Mouse (Mus musculus) CH12.LX (cell line): ENCODE measurements around the gene Rgs11. TPM values are rescaled to one million over a fixed set of nuclear protein-coding genes. Genes with fewer than 3 reads are reported as not detected.
A peak's percentile ranks its signal among the peaks of the same experiment; 100 is the strongest.

Source experiments
- DNase-seq: peaks from one replicate; pipeline ENCODE4 v3.0.0-alpha.2; 2013; ENCODE audit errors: extremely low read depth
- H3K27ac ChIP-seq: 2 replicates; pipeline ENCODE4 v1.5.1; 2012; ENCODE audit warnings: low read depth, mild to moderate bottlenecking, control low read depth, moderate library complexity; ENCODE audit not compliant: insufficient read depth
- H3K27me3 ChIP-seq: replicated peaks from 2 replicates; pipeline ENCODE3; 2012; ENCODE audit warnings: inconsistent platforms
- H3K36me3 ChIP-seq, 2 experiments: replicated peaks in 1 of 2; 2 replicates each; pipeline versions ENCODE3 to v1.6.1; 2012; ENCODE audit warnings: inconsistent platforms in 1 of 2, low read length in 1 of 2, mild to moderate bottlenecking in 1 of 2, mixed read lengths in 1 of 2, moderate library complexity in 1 of 2; ENCODE audit not compliant: control insufficient read depth in 1 of 2, insufficient read depth in 1 of 2
- H3K4me1 ChIP-seq, 2 experiments: 2 replicates each; pipeline ENCODE4 v1.6.1; 2012; ENCODE audit warnings: inconsistent platforms in 1 of 2, moderate library complexity in 1 of 2; ENCODE audit not compliant: insufficient read depth in 2 of 2, control insufficient read depth in 1 of 2
- H3K4me2 ChIP-seq: 2 replicates; pipeline ENCODE4 v1.6.1; 2012; ENCODE audit warnings: low read depth, mild to moderate bottlenecking, control low read depth; ENCODE audit not compliant: poor library complexity, insufficient read depth, severe bottlenecking
- H3K4me3 ChIP-seq, 3 experiments: fragments of 150-350 bp in 1 of 3; sonication (generic) in 1 of 3; replicated peaks in 1 of 3; 2 replicates each; pipeline versions ENCODE3 to v1.5.1; 2011 to 2012; ENCODE audit warnings: low read depth in 2 of 3, low read length in 2 of 3, mild to moderate bottlenecking in 2 of 3, moderate library complexity in 2 of 3, control low read depth in 1 of 3, improper control_type of control experiment in 1 of 3, inconsistent platforms in 1 of 3, mixed read lengths in 1 of 3; ENCODE audit not compliant: poor library complexity in 1 of 3
- H3K79me2 ChIP-seq: replicated peaks from 2 replicates; pipeline ENCODE4 v1.6.1; 2012; ENCODE audit warnings: mild to moderate bottlenecking, moderate library complexity; ENCODE audit not compliant: control insufficient read depth, poor library complexity, insufficient read depth, severe bottlenecking; ENCODE audit errors: extremely low read depth
- H3K9ac ChIP-seq: 2 replicates; pipeline ENCODE4 v1.6.1; 2012; ENCODE audit warnings: low read depth, mild to moderate bottlenecking, control low read depth, moderate library complexity; ENCODE audit not compliant: insufficient read depth
- H3K9me3 ChIP-seq: replicated peaks from 2 replicates; pipeline ENCODE3; 2012; ENCODE audit warnings: low read length, inconsistent platforms, mixed read lengths
- BHLHE40 ChIP-seq: IDR thresholded peaks from 2 replicates; pipeline ENCODE4 v1.6.1; 2011; ENCODE audit warnings: mild to moderate bottlenecking, low read depth, low read length, improper control_type of control experiment
- CHD1 ChIP-seq: IDR thresholded peaks from 2 replicates; pipeline ENCODE4 v1.6.1; 2012; ENCODE audit warnings: low read depth, low read length, improper control_type of control experiment, inconsistent platforms
- ELF1 ChIP-seq: IDR thresholded peaks from 2 replicates; pipeline ENCODE4 v1.6.1; 2014; ENCODE audit warnings: low read depth, mild to moderate bottlenecking, inconsistent platforms, low read length, improper control_type of control experiment
- EP300 ChIP-seq: IDR thresholded peaks from 2 replicates; pipeline ENCODE4 v1.6.1; 2011; ENCODE audit warnings: low read length, improper control_type of control experiment
- GABPA ChIP-seq: IDR thresholded peaks from 2 replicates; pipeline ENCODE4 v1.6.1; 2012; ENCODE audit warnings: low read depth, low read length, improper control_type of control experiment, inconsistent platforms; ENCODE audit not compliant: insufficient replicate concordance
- IRF4 ChIP-seq: IDR thresholded peaks from 2 replicates; pipeline ENCODE4 v1.6.1; 2014; ENCODE audit warnings: low read depth, mild to moderate bottlenecking, inconsistent platforms, low read length, improper control_type of control experiment
- JUN ChIP-seq: IDR thresholded peaks from 2 replicates; pipeline ENCODE4 v1.6.1; 2011; ENCODE audit warnings: low read depth, mild to moderate bottlenecking, low read length, improper control_type of control experiment, moderate library complexity; ENCODE audit not compliant: insufficient read depth
- JUND ChIP-seq: conservative IDR thresholded peaks from 2 replicates; pipeline ENCODE4 v1.6.1; 2011; ENCODE audit warnings: low read depth, low read length, improper control_type of control experiment
- KAT2A ChIP-seq: IDR thresholded peaks from 2 replicates; pipeline ENCODE4 v1.6.1; 2012; ENCODE audit warnings: low read length, improper control_type of control experiment, inconsistent platforms; ENCODE audit not compliant: insufficient replicate concordance
- MAFK ChIP-seq: IDR thresholded peaks from 2 replicates; pipeline ENCODE4 v1.6.1; 2011; ENCODE audit warnings: low read length, improper control_type of control experiment; ENCODE audit not compliant: insufficient replicate concordance
- MAX ChIP-seq: IDR thresholded peaks from 2 replicates; pipeline ENCODE4 v1.6.1; 2011; ENCODE audit warnings: low read length, improper control_type of control experiment
- MAZ ChIP-seq: IDR thresholded peaks from 2 replicates; pipeline ENCODE4 v1.6.1; 2012; ENCODE audit warnings: low read depth, mild to moderate bottlenecking, inconsistent platforms, low read length, improper control_type of control experiment, moderate library complexity
- MEF2A ChIP-seq: IDR thresholded peaks from 2 replicates; pipeline ENCODE4 v1.6.1; 2014; ENCODE audit warnings: low read depth, mild to moderate bottlenecking, inconsistent platforms, low read length, improper control_type of control experiment, borderline replicate concordance
- MYC ChIP-seq: IDR thresholded peaks from 2 replicates; pipeline ENCODE4 v1.6.1; 2011; ENCODE audit warnings: low read depth, mild to moderate bottlenecking, improper control_type of control experiment, low read length
- NRF1 ChIP-seq: IDR thresholded peaks from 2 replicates; pipeline ENCODE4 v1.6.1; 2014; ENCODE audit warnings: low read depth, mild to moderate bottlenecking, inconsistent platforms, low read length, improper control_type of control experiment, moderate library complexity
- POLR2A ChIP-seq: IDR thresholded peaks from 2 replicates; pipeline ENCODE4 v1.6.1; 2011; ENCODE audit warnings: low read depth, mild to moderate bottlenecking, improper control_type of control experiment, low read length
- RAD21 ChIP-seq: IDR thresholded peaks from 2 replicates; pipeline ENCODE4 v1.6.1; 2011; ENCODE audit warnings: low read depth, mild to moderate bottlenecking, low read length, improper control_type of control experiment, moderate library complexity
- RCOR1 ChIP-seq: conservative IDR thresholded peaks from 2 replicates; pipeline ENCODE4 v1.6.1; 2012; ENCODE audit warnings: low read depth, mild to moderate bottlenecking, inconsistent platforms, low read length, improper control_type of control experiment
- SMC3 ChIP-seq: IDR thresholded peaks from 2 replicates; pipeline ENCODE4 v1.6.1; 2011; ENCODE audit warnings: low read depth, low read length, improper control_type of control experiment
- TBP ChIP-seq: conservative IDR thresholded peaks from 2 replicates; pipeline ENCODE4 v1.6.1; 2011; ENCODE audit warnings: low read depth, low read length, improper control_type of control experiment
- TCF12 ChIP-seq: IDR thresholded peaks from 2 replicates; pipeline ENCODE4 v1.6.1; 2014; ENCODE audit warnings: low read depth, mild to moderate bottlenecking, inconsistent platforms, low read length, improper control_type of control experiment
- UBTF ChIP-seq: IDR thresholded peaks from 2 replicates; pipeline ENCODE4 v1.6.1; 2012; ENCODE audit warnings: low read depth, mild to moderate bottlenecking, inconsistent platforms, low read length, improper control_type of control experiment, moderate library complexity
- USF2 ChIP-seq: conservative IDR thresholded peaks from 2 replicates; pipeline ENCODE4 v1.6.1; 2011; ENCODE audit warnings: low read depth, low read length, improper control_type of control experiment
- ZNF384 ChIP-seq: IDR thresholded peaks from 2 replicates; pipeline ENCODE4 v1.6.1; 2012; ENCODE audit warnings: low read depth, low read length, improper control_type of control experiment, inconsistent platforms
- dilution Hi-C: fragments of 300-500 bp; cut with MboI; formaldehyde crosslinking; loops from 2 replicates; pipeline ENCODE4 v1.14.3; 2020; ENCODE audit warnings: low sequenced_read_pairs; ENCODE audit not compliant: extremely low pct_unique_long_range_greater_than_20kb, extremely low pct_ligation_motif_present
- in situ Hi-C: fragments of 300-500 bp; cut with MboI; formaldehyde crosslinking; loops from 3 replicates; pipeline ENCODE4 v1.14.3; 2019; ENCODE audit warnings: low sequenced_read_pairs, low pct_ligation_motif_present, low pct_unique_long_range_greater_than_20kb, mixed read lengths
- polyA plus RNA-seq: library from polyadenylated mRNA; unstranded; fragments of >175 nt; gene quantifications from 2 replicates; pipeline ENCODE4 v1.2.1, GENCODE M21; 2012; ENCODE audit warnings: low read depth; ENCODE audit not compliant: insufficient read length
- total RNA-seq, 2 experiments: library from RNA; depleted of rRNA; stranded (reverse); fragments of 300-350 nt in 1 of 2; fragments of >200 nt in 1 of 2; gene quantifications; 2 replicates each; pipeline ENCODE4 v1.2.3; 2012 to 2014

The Rgs11 gene
- total and polyA plus RNA-seq, 3 experiments = 0.13 to 8.1 (median 0.40) TPM

DNA sequence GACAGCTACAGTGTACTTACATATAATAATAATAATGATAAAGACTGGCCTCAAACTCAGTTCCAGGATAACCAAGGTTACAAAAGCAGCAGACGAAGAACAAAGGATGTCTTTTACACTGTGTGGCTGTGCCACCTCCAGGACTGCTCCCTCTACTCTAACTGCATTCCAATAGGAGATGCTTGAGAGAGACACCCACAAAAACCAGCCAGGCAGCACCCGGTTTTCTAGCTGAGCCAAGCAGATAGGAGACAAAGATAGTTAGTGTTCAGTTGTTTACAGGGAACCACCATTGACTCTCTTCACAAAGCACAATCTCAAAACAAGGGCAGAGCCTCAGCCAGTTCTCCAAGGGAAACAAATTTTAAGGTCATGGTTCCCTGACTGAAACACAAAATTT lies 36.8 kb downstream of the Rgs11 start:
- no peak overlapping the region for H3K27ac ChIP-seq
- no peak for DNase-seq
- H3K9me3 ChIP-seq = no peaks in the 10 kb centered on the region
- no peaks in the 10 kb centered on the region for H3K79me2 ChIP-seq
- H3K4me2 ChIP-seq = no peak overlapping the region
- dilution Hi-C loops = no loop called here
- H3K4me1 ChIP-seq = peaks cover 0 to 22% of the 10 kb centered on the region in 2 experiments
- H3K27me3 ChIP-seq = no peaks in the 10 kb centered on the region
- TF ChIP-seq EP300 = no peak
- TF ChIP-seq RAD21 = no peak
- TF ChIP-seq USF2 = no peak
- no peak for TF ChIP-seq ELF1
- no peak for TF ChIP-seq RCOR1
- no peak for TF ChIP-seq CHD1
- TF ChIP-seq MAFK = no peak
- no peak for TF ChIP-seq TCF12
- TF ChIP-seq TBP = no peak
- no peak for TF ChIP-seq ZNF384
- TF ChIP-seq UBTF = no peak
- no peak for TF ChIP-seq SMC3
- no peak for TF ChIP-seq POLR2A
- no peak for TF ChIP-seq JUN
- TF ChIP-seq MEF2A = no peak
- TF ChIP-seq MAZ = no peak
- no peak for TF ChIP-seq MYC
- TF ChIP-seq NRF1 = no peak
- TF ChIP-seq MAX = no peak
- TF ChIP-seq, all 38 proteins: peak for 0
- in situ Hi-C loops = no loop called here
- no peak overlapping the region for H3K4me3 ChIP-seq
- no peak overlapping the region for H3K9ac ChIP-seq
- H3K36me3 ChIP-seq = no peaks in the 10 kb centered on the region

DNA sequence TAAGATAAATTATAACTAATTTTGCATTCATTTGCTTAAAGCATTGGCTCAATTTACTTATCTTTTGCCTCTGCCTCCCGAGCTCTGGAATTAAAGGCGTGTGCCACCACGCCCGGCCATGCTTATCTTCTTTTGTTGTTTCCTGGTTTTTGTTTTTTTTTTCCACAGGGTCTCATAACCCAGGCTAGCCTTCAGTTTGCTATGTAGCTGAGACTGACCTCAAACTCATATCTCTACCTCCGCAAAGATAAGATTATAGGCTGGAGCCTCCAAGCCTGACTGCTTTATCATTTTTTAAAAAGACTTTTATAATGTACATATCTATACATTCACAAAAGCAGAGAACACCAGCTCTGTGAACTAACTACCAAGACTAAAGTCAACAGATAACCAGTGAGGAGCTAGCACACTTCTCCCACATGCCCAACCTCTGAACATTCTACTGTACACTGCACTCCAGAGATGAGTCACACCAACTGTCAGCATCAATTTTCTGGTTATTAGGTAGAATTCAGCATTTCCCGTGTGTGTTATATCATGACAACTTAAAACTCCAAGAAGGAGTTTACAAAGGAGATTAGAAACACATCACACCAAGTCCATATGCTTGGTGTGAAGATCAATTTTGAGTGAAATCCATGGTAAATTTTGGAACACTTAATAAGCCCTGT lies 37.5 kb downstream of the Rgs11 start:
- no peak overlapping the region for H3K9ac ChIP-seq
- peaks cover 3% of the 10 kb centered on the region for H3K9me3 ChIP-seq
- no peak overlapping the region for H3K27ac ChIP-seq
- no peaks in the 10 kb centered on the region for H3K79me2 ChIP-seq
- DNase-seq = no peak
- dilution Hi-C loops (no loop called here), in situ Hi-C loops (loop anchor here (5.0 kb wide), 1 partner anchor 48 kb away; no protein-coding TSS in a partner anchor)
- no peak for TF ChIP-seq SMC3
- TF ChIP-seq MAZ = no peak
- peak; percentile 67; the same call in 1 of the 2 replicates for TF ChIP-seq IRF4
- no peak for TF ChIP-seq TBP
- TF ChIP-seq BHLHE40 = peak; percentile 65
- TF ChIP-seq KAT2A = no peak
- TF ChIP-seq GABPA = no peak
- TF ChIP-seq USF2 = no peak
- peak; percentile 82 for TF ChIP-seq JUND
- no peak for TF ChIP-seq POLR2A
- TF ChIP-seq ELF1 = no peak
- TF ChIP-seq JUN = peak; percentile 29; the same call in 1 of the 2 replicates
- TF ChIP-seq CHD1 = no peak
- no peaks in the 10 kb centered on the region for H3K27me3 ChIP-seq
- no peak overlapping the region for H3K4me2 ChIP-seq
- no peaks in the 10 kb centered on the region for H3K36me3 ChIP-seq
- H3K4me1 ChIP-seq = peaks cover 0 to 22% of the 10 kb centered on the region in 2 experiments
- H3K4me3 ChIP-seq = no peak overlapping the region
